Mouse (Mus musculus) stomach, postnatal 0 days (tissue): ENCODE measurements around the gene B3gnt2.

Experiments
- CTCF ChIP-seq: IDR thresholded peaks from 2 replicates; pipeline ENCODE4 v1.5.1; 2016; ENCODE audit warnings: antibody characterized with exemption, low read depth, mild to moderate bottlenecking, moderate library complexity
- EP300 ChIP-seq: optimal IDR thresholded peaks from 2 replicates; pipeline ENCODE3; 2016; ENCODE audit warnings: antibody characterized with exemption

GRCm38 (mm10) chr11:22848649-22849195 is 12.0 kb downstream of the B3gnt2 start:
- TF ChIP-seq CTCF (no peak), EP300 (no peak)
